Mouse (Mus musculus) heart, postnatal 0 days (tissue): Measurements from ENCODE around the gene Ntan1. TPM values are rescaled to one million over a fixed set of nuclear protein-coding genes. Genes with fewer than 3 reads are reported as not detected.
A peak's percentile ranks its signal among the peaks of the same experiment; 100 is the strongest.

ENCODE experiments used
- ATAC-seq: fragments of 200-750 bp; cut with Nextera tagmentation; 2 replicates; pipeline ENCODE4 v1.8.0; 2017; ENCODE audit warnings: low read depth, moderate number of reproducible peaks, moderate library complexity; ENCODE audit not compliant: insufficient read depth
- DNase-seq: peaks from one replicate; pipeline ENCODE4 v3.0.0-alpha.2; 2016; ENCODE audit warnings: low spot score
- H3K27ac ChIP-seq: fragments of 300-500 bp; sonication (generic); 2 replicates; pipeline ENCODE4 v1.5.1; 2014; ENCODE audit warnings: low read depth, mild to moderate bottlenecking
- H3K27me3 ChIP-seq: fragments of 300-500 bp; sonication (generic); 2 replicates; pipeline ENCODE4 v1.6.1; 2014; ENCODE audit warnings: low read length, mixed read lengths; ENCODE audit not compliant: control insufficient read depth, insufficient read depth
- H3K36me3 ChIP-seq: fragments of 300-500 bp; sonication (generic); replicated peaks from 2 replicates; pipeline ENCODE4 v1.6.1; 2014; ENCODE audit warnings: low read length, mixed read lengths; ENCODE audit not compliant: control insufficient read depth, insufficient read depth
- H3K4me1 ChIP-seq: fragments of 300-500 bp; sonication (generic); 2 replicates; pipeline ENCODE4 v1.6.1; 2014; ENCODE audit warnings: antibody characterized with exemption; ENCODE audit not compliant: control insufficient read depth, insufficient read depth
- H3K4me2 ChIP-seq: fragments of 300-500 bp; sonication (generic); 2 replicates; pipeline ENCODE4 v1.6.1; 2014; ENCODE audit warnings: low read depth, mild to moderate bottlenecking, low read length, moderate library complexity
- H3K4me3 ChIP-seq: fragments of 300-500 bp; sonication (generic); 2 replicates; pipeline ENCODE4 v1.5.1; 2014; ENCODE audit warnings: low read depth, low read length
- H3K9ac ChIP-seq: fragments of 300-500 bp; sonication (generic); replicated peaks from 2 replicates; pipeline ENCODE4 v1.6.1; 2014; ENCODE audit warnings: low read depth, low read length, mixed read lengths
- H3K9me3 ChIP-seq: fragments of 300-500 bp; sonication (generic); replicated peaks from 2 replicates; pipeline ENCODE4 v1.6.1; 2016; ENCODE audit warnings: low read length; ENCODE audit not compliant: control insufficient read depth
- CTCF ChIP-seq: IDR thresholded peaks from 2 replicates; pipeline ENCODE4 v1.5.1; 2016; ENCODE audit warnings: antibody characterized with exemption, control low read depth, low read depth
- EP300 ChIP-seq: IDR thresholded peaks from 2 replicates; pipeline ENCODE4 v1.6.1; 2016; ENCODE audit warnings: antibody characterized with exemption, low read depth
- WGBS: fragments of 180-500 bp; shearing (Covaris S2); extraction: QIAGEN DNeasy Blood & Tissue Kit; methylation state at CpG from one replicate; pipeline ENCODE4 v1.1.7; 2014; 5-methylcytosine and 5-hydroxymethylcytosine counted together
- microRNA-seq: library from miRNA; unstranded; fragments of <30 nt; microRNA quantifications from one replicate; pipeline ENCODE4, GENCODE M21; 2016
- polyA plus RNA-seq: library from polyadenylated mRNA; unstranded; fragments of >200 nt; fragmentation: Nextera tagmentation; extraction: Ambion mirVana; gene quantifications from 2 replicates; pipeline ENCODE4 v1.2.1, GENCODE M21; 2015
- total RNA-seq: library from RNA; depleted of rRNA; stranded (reverse); fragments of >200 nt; gene quantifications from 2 replicates; pipeline ENCODE4 v1.2.3, GENCODE M21; 2014; ENCODE audit warnings: low replicate concordance; rRNA removed

Gene Ntan1
- total and polyA plus RNA-seq, 2 experiments from 2014 or later: 109 to 141 TPM

DNA sequence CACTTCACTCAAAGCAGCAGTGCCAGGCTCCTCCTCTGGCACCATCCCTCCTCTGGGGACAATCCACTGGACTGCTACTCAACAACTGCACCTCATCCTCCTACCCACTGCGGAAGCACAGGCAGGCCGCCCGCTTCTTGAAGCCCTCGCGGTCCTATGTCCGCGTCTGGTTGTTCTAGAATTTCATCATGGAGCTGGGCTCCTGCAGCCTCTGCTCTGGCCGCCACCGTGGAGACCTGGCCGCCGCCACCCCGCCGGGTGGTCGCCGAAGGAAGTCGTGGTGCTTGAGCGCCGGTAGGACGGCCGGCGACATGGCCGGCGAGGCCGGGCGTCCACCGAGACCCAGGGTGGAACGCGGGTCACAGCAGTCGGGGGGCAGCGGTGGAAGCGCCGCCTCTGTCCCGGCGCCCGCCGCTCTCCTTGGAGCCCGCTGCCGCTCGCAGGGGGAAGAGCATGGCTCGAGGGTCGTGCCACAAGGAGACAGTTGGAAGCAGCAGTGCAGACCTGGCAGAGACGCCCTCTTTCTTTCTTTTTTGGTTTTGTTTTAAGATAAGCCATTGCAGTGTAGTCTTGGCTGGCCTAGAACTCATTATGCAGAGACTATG is 49.4 kb downstream of the Ntan1 start:
- peak; percentile 75 for ATAC-seq
- Histone ChIP-seq H3K27ac (0 out of 2 replicates have a peak overlapping the region, but pooled peaks have one; percentile 7), H3K9ac (peak overlapping the region; percentile 46)

DNA sequence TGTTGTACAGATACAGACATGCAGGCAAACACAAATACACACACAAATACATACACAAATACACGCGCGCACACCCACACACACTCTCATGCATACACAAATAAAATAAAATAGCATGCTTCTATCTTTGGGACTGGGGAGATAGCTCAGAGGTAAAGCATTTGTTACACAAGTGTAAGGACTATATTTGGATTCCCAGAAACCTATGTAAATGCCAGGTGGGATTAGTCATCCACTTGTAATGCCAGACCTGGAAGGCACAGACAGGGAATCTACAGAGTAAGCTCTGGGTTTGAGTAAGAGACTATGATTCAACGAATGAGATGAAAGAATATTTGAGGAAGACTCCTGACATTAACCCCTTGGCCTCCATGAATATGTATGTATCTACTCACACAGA is 56.8 kb downstream of the Ntan1 start:
- H3K36me3 ChIP-seq: peaks cover 42% of the 10 kb centered on the region
- TF ChIP-seq CTCF (no peak), EP300 (no peak)
- no peaks in the 10 kb centered on the region for H3K9me3 ChIP-seq
- 58% methylated on average over 4 of the region's 4 CpGs for WGBS
- H3K9ac ChIP-seq: no peak overlapping the region
- DNase-seq (peak; percentile 45), ATAC-seq (no peak)
- H3K4me3 ChIP-seq: no peak overlapping the region
- no peaks in the 10 kb centered on the region; the same call in 1 of the 2 replicates for H3K4me1 ChIP-seq
- H3K4me2 ChIP-seq: no peak overlapping the region
- peak overlapping the region; percentile 53 for H3K27ac ChIP-seq
- no peaks in the 10 kb centered on the region for H3K27me3 ChIP-seq

More for the DNA sequence above, 49.4 kb downstream of the Ntan1 start:
- Histone ChIP-seq H3K4me1 (no peaks in the 10 kb centered on the region), H3K4me3 (peak overlapping the region; percentile 41), H3K4me2 (peak overlapping the region; percentile 66), H3K27me3 (no peaks in the 10 kb centered on the region), H3K36me3 (peaks cover 36% of the 10 kb centered on the region), H3K9me3 (no peaks in the 10 kb centered on the region)
- peak; percentile 18 for DNase-seq
- TF ChIP-seq EP300: no peak
- TF ChIP-seq CTCF: no peak
- WGBS: 27% methylated on average over 42 of the region's 42 CpGs

DNA sequence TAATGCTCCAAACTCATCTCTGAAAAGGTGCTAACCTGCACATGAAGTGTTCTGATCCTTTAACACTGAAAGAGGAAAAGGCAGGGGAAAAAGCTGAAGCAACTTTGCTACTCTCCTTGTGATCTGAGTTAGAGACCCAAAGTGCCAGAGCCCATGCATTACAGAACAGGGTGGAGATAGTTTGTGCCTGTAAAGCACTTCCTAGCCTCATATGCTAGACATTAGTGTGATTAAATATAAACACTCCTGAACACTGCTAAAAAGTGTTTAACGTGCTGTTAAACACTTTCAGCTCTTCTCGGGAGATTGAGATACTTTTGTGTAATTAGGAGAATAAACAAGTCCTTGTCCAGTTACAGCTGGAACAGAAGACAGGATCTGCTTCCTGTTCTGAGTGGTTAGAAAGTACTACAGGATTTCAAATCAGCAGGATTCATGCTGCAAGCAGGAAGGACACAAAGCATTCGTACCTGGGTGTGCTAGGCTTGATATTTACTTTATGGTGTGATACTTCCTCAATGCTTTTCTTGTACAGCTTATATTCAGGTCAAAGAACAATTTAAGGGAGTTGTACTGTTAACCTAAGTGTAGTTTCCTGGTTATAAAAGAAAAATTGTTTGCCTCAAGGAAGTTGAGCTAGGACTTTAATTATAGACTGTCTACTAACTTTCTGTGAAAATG is 64.6 kb downstream of the Ntan1 start:
- no peak for DNase-seq
- H3K4me1 ChIP-seq: no peaks in the 10 kb centered on the region
- 63% methylated on average over 3 of the region's 3 CpGs for WGBS

More for the DNA sequence above, 64.6 kb downstream of the Ntan1 start:
- H3K4me3 ChIP-seq: no peak overlapping the region
- H3K36me3 ChIP-seq: peaks cover 7% of the 10 kb centered on the region
- H3K9me3 ChIP-seq: no peaks in the 10 kb centered on the region
- no peak for ATAC-seq
- H3K4me2 ChIP-seq: no peak overlapping the region
- H3K9ac ChIP-seq: no peak overlapping the region
- H3K27ac ChIP-seq: peak overlapping the region; percentile 24; the same call in 1 of the 2 replicates
- TF ChIP-seq EP300 (no peak), CTCF (no peak)
- H3K27me3 ChIP-seq: no peaks in the 10 kb centered on the region

Small RNA genes lying within 50 kb of the gene (microRNA-seq; reads per million reads assigned to microRNA genes)
- gene Gm27734: not detected

Other genes starting within 250 kb of the Ntan1 start
- gene Parn, start 150.7 kb upstream of the Ntan1 start, total RNA-seq: 11.5 and 18.6 TPM in 2 replicates
- 22.7 and 23.3 TPM in 2 replicates for gene Parn, start 150.7 kb upstream of the Ntan1 start, polyA plus RNA-seq
- gene Bfar, start 147.0 kb upstream of the Ntan1 start, total RNA-seq: 26.4 and 32.3 TPM in 2 replicates
- 33.4 and 35.1 TPM in 2 replicates for gene Bfar, start 147.0 kb upstream of the Ntan1 start, polyA plus RNA-seq
- 2.2 and 12.4 TPM in 2 replicates for gene 3110001I22Rik, start 146.9 kb upstream of the Ntan1 start, total RNA-seq
- 1.6 and 2.1 TPM in 2 replicates for gene 3110001I22Rik, start 146.9 kb upstream of the Ntan1 start, polyA plus RNA-seq
- gene Pla2g10, start 87.9 kb upstream of the Ntan1 start, total RNA-seq: not detected in 2 replicates
- gene Pla2g10, start 87.9 kb upstream of the Ntan1 start, polyA plus RNA-seq: not detected in 2 replicates
- gene Rrn3, start 38.1 kb upstream of the Ntan1 start, total RNA-seq: 55.3 and 59.0 TPM in 2 replicates
- gene Rrn3, start 38.1 kb upstream of the Ntan1 start, polyA plus RNA-seq: 43.7 and 49.9 TPM in 2 replicates
- gene Pdxdc1, start 84.3 kb downstream of the Ntan1 start, total RNA-seq: 75.6 and 96.8 TPM in 2 replicates
- 46.4 and 49.9 TPM in 2 replicates for gene Pdxdc1, start 84.3 kb downstream of the Ntan1 start, polyA plus RNA-seq
- gene Mpv17l, start 84.3 kb downstream of the Ntan1 start, total RNA-seq: 2.0 and 2.7 TPM in 2 replicates
- gene Mpv17l, start 84.3 kb downstream of the Ntan1 start, polyA plus RNA-seq: 1.4 and 2.3 TPM in 2 replicates
- gene 2900011O08Rik, start 167.8 kb downstream of the Ntan1 start, total RNA-seq: 0.04 TPM in 1 of 2 replicates, not detected in the other
- 0.07 and 0.16 TPM in 2 replicates for gene 2900011O08Rik, start 167.8 kb downstream of the Ntan1 start, polyA plus RNA-seq
- gene Ifitm7, start 168.0 kb downstream of the Ntan1 start, total RNA-seq: not detected in 2 replicates
- not detected in 2 replicates for gene Ifitm7, start 168.0 kb downstream of the Ntan1 start, polyA plus RNA-seq